Mouse (Mus musculus): Measurements from ENCODE around the gene Slc6a8. TPM values are rescaled to one million over a fixed set of nuclear protein-coding genes. Genes with fewer than 3 reads are reported as not detected.
A peak's percentile ranks its signal among the peaks of the same experiment; 100 is the strongest.

Gene Slc6a8
- total and polyA plus RNA-seq, 2 experiments from 2014 or later, result 11.9 to 99.7 TPM

GRCm38 (mm10) chrX:73658391-73658790 is 14.6 kb upstream of the Slc6a8 start:
- Histone ChIP-seq H3K27me3 (ENCODE audit: control insufficient read depth, insufficient read depth, low read length) (no peaks in the 10 kb centered on the region), H3K4me2 (ENCODE audit: low read depth, low read length) (no peak overlapping the region), H3K36me3 (replicated peaks; ENCODE audit: control insufficient read depth, insufficient read depth, low read length) (no peaks in the 10 kb centered on the region), H3K27ac (ENCODE audit: low read depth) (no peak overlapping the region), H3K9ac (replicated peaks; ENCODE audit: low read depth, low read length) (no peak overlapping the region), H3K9me3 (replicated peaks; ENCODE audit: control insufficient read depth, low read length) (no peaks in the 10 kb centered on the region), H3K4me3 (ENCODE audit: low read depth, low read length) (no peak overlapping the region), H3K4me1 (ENCODE audit: control insufficient read depth, insufficient read depth) (0 out of 2 replicates have a peak, but pooled peaks cover 3% of the 10 kb centered on the region)
- ATAC-seq (ENCODE audit: insufficient read depth, low read depth) (no peak), DNase-seq (ENCODE audit: low spot score) (no peak)
- 50% methylated on average over 7 of the region's 7 CpGs for whole genome bisulfite sequencing
- TF ChIP-seq EP300 (IDR thresholded peaks at IDR 0.05; ENCODE audit: low read depth), result no peak
- TF ChIP-seq CTCF (IDR thresholded peaks at IDR 0.05; ENCODE audit: low read depth), result no peak

- ATAC-seq (ENCODE audit: insufficient read depth, low read depth) (no peak), DNase-seq (ENCODE audit: low spot score) (no peak)
- TF ChIP-seq EP300 (IDR thresholded peaks at IDR 0.05; ENCODE audit: low read depth), result no peak
- no peak for TF ChIP-seq CTCF (IDR thresholded peaks at IDR 0.05; ENCODE audit: low read depth)
These were observed 13.9 kb upstream of the Slc6a8 start for GRCm38 (mm10) chrX:73658936-73659574.

GRCm38 (mm10) chrX:73659575-73660283 is 13.2 kb upstream of the Slc6a8 start, which contains the start of gene Pnck:
Gene Pnck, minus strand, starts transcription at chrX:73660117.
- Histone ChIP-seq H3K9me3 (replicated peaks; ENCODE audit: control insufficient read depth, low read length) (no peaks in the 10 kb centered on the region), H3K27ac (ENCODE audit: low read depth) (no peak within 1 kb of the TSS), H3K27me3 (ENCODE audit: control insufficient read depth, insufficient read depth, low read length) (no peaks in the 10 kb centered on the region), H3K4me2 (ENCODE audit: low read depth, low read length) (peak within 1 kb of the TSS; percentile 77), H3K9ac (replicated peaks; ENCODE audit: low read depth, low read length) (peak within 1 kb of the TSS; percentile 55), H3K36me3 (replicated peaks; ENCODE audit: control insufficient read depth, insufficient read depth, low read length) (no peaks in the 10 kb centered on the region), H3K4me1 (ENCODE audit: control insufficient read depth, insufficient read depth) (0 out of 2 replicates have a peak, but pooled peaks cover 3% of the 10 kb centered on the region), H3K4me3 (ENCODE audit: low read depth, low read length) (peak within 1 kb of the TSS; percentile 49)
- 22% methylated on average over 49 of the region's 57 CpGs for WGBS
- ATAC-seq (ENCODE audit: insufficient read depth, low read depth) (peak; percentile 75), DNase-seq (ENCODE audit: low spot score) (no peak)
- no peak for TF ChIP-seq EP300 (IDR thresholded peaks at IDR 0.05; ENCODE audit: low read depth)
- no peak for TF ChIP-seq CTCF (IDR thresholded peaks at IDR 0.05; ENCODE audit: low read depth)

More at GRCm38 (mm10) chrX:73658936-73659574, 13.9 kb upstream of the Slc6a8 start:
- no peaks in the 10 kb centered on the region for H3K36me3 ChIP-seq (replicated peaks; ENCODE audit: control insufficient read depth, insufficient read depth, low read length)
- WGBS, result 62% methylated on average over 13 of the region's 13 CpGs
- no peak overlapping the region for H3K9ac ChIP-seq (replicated peaks; ENCODE audit: low read depth, low read length)
- 0 out of 2 replicates have a peak, but pooled peaks cover 3% of the 10 kb centered on the region for H3K4me1 ChIP-seq (ENCODE audit: control insufficient read depth, insufficient read depth)
- no peaks in the 10 kb centered on the region for H3K9me3 ChIP-seq (replicated peaks; ENCODE audit: control insufficient read depth, low read length)
- H3K4me3 ChIP-seq (ENCODE audit: low read depth, low read length), result no peak overlapping the region
- H3K27me3 ChIP-seq (ENCODE audit: control insufficient read depth, insufficient read depth, low read length), result no peaks in the 10 kb centered on the region
- peak overlapping the region; percentile 77 for H3K4me2 ChIP-seq (ENCODE audit: low read depth, low read length)
- no peak overlapping the region for H3K27ac ChIP-seq (ENCODE audit: low read depth)

- H3K9me3 ChIP-seq (replicated peaks; ENCODE audit: control insufficient read depth, low read length), result no peaks in the 10 kb centered on the region
- 0 out of 2 replicates have a peak, but pooled peaks cover 3% of the 10 kb centered on the region for H3K4me1 ChIP-seq (ENCODE audit: control insufficient read depth, insufficient read depth)
- H3K4me2 ChIP-seq (ENCODE audit: low read depth, low read length), result peak overlapping the region; percentile 77
- no peak for DNase-seq (ENCODE audit: low spot score)
- TF ChIP-seq EP300 (IDR thresholded peaks at IDR 0.05; ENCODE audit: low read depth) (no peak), CTCF (IDR thresholded peaks at IDR 0.05; ENCODE audit: low read depth) (no peak)
- H3K36me3 ChIP-seq (replicated peaks; ENCODE audit: control insufficient read depth, insufficient read depth, low read length), result no peaks in the 10 kb centered on the region
- H3K27me3 ChIP-seq (ENCODE audit: control insufficient read depth, insufficient read depth, low read length), result no peaks in the 10 kb centered on the region
- no peak for ATAC-seq (ENCODE audit: insufficient read depth, low read depth)
- H3K9ac ChIP-seq (replicated peaks; ENCODE audit: low read depth, low read length), result peak overlapping the region; percentile 55
- peak overlapping the region; percentile 49 for H3K4me3 ChIP-seq (ENCODE audit: low read depth, low read length)
- no peak overlapping the region for H3K27ac ChIP-seq (ENCODE audit: low read depth)
- WGBS, result 48% methylated on average over 3 of the region's 3 CpGs
These were observed 12.7 kb upstream of the Slc6a8 start for GRCm38 (mm10) chrX:73660284-73660665.

- H3K4me3 ChIP-seq (ENCODE audit: low read depth, low read length), result no peak overlapping the region
- H3K9me3 ChIP-seq (replicated peaks; ENCODE audit: control insufficient read depth, low read length), result no peaks in the 10 kb centered on the region
- no peak overlapping the region for H3K4me2 ChIP-seq (ENCODE audit: low read depth, low read length)
- TF ChIP-seq CTCF (IDR thresholded peaks at IDR 0.05; ENCODE audit: low read depth) (no peak), EP300 (IDR thresholded peaks at IDR 0.05; ENCODE audit: low read depth) (no peak)
- ATAC-seq (ENCODE audit: insufficient read depth, low read depth), result no peak
- H3K4me1 ChIP-seq (ENCODE audit: control insufficient read depth, insufficient read depth), result 0 out of 2 replicates have a peak, but pooled peaks cover 3% of the 10 kb centered on the region
- H3K36me3 ChIP-seq (replicated peaks; ENCODE audit: control insufficient read depth, insufficient read depth, low read length), result no peaks in the 10 kb centered on the region
- H3K27me3 ChIP-seq (ENCODE audit: control insufficient read depth, insufficient read depth, low read length), result no peaks in the 10 kb centered on the region
- no peak overlapping the region for H3K9ac ChIP-seq (replicated peaks; ENCODE audit: low read depth, low read length)
- no peak for DNase-seq (ENCODE audit: low spot score)
- no peak overlapping the region for H3K27ac ChIP-seq (ENCODE audit: low read depth)
These were observed 9.8 kb upstream of the Slc6a8 start for GRCm38 (mm10) chrX:73663143-73663542.
